Mouse (Mus musculus): ENCODE data around the gene Sfxn2.

Gene Sfxn2

DNA sequence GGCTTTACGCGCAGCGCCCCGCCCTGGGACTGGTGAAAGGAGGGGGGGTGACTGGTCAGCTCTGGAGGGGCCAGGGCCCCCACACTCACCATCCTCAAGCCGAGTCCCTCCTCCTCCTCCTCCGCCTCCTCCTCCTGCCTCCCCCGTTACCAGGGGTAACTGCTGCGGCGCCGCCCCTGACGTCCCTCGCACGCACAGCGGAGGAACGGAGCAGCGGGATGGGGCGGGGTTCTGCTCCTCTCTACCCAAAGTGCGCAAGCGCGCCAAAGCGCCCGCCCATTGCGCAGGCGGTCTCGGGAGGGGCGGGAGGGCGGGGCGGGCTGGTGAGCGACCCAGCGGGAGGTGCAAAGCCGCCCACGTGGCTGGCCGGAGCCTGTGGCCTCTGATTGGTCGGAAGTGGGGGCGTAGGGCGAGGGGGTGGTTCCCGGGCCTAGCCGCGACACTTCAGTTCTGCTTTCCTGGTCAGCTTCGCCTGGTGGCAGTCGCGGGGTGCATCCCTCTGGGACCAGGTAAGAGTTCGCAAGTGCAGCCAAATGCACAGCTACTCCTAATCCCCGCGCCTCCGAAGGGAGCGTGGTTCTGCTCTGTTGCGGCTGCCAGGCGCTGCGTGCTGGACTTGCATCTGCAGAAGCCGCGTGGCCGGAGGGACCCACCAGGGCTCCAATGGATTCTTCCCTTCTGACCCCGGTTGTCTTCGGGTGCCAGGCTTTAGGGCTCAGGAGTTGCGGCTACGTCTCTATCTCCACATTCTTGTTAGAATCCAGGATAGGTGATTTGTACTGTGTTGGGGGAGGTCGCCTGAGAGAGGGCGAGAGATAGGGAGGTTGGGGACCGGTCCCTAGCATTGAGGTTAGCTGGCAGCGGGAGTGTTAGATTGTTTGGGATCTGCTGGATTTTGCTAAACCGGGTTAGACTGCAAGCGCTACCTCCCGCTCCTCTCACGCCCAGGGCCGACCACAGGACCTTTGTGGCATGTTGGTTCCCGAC is at the start of gene Sfxn2, which contains the start of gene Arl3:
Gene Sfxn2, plus strand, starts transcription at position 415 of the 987 bp plus-strand sequence.
Gene Arl3, minus strand, starts transcription at position 248 of the 987 bp plus-strand sequence.
- DNase-seq = peak; percentile 95 to 96

DNA sequence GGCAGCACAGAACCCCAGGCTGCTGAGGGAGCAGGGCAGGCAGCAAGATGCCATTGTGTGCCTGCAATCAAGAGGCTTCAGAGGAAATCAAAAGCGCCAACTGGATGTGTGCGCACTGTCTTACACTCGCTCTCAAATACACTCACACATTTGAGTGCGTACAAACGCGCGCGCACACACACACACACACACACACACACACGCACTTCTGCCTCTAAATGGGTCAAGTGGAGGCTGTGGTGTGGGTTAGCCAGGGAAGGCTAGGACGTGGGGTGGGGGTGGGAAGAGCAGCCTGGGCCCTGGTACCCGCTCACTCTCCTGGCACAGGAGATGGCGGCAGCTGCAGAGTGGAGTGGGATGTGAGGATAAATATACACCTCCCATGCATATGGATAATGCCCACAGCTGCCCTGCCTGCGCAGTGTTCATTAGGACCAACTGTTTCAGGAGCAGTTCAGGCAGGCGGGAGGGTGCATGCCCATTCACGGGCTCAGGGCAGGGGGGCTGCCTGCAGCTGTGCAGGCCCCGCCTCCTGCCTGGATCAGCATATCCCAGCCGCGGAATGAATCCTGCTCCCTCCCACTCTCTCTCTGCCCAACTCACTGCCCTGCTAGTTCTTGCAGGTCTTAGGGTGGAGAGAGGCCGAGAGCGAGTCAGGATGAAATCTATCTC is 49.5 kb upstream of the Sfxn2 start:
- DNase-seq = peak; percentile 59 to 65

DNA sequence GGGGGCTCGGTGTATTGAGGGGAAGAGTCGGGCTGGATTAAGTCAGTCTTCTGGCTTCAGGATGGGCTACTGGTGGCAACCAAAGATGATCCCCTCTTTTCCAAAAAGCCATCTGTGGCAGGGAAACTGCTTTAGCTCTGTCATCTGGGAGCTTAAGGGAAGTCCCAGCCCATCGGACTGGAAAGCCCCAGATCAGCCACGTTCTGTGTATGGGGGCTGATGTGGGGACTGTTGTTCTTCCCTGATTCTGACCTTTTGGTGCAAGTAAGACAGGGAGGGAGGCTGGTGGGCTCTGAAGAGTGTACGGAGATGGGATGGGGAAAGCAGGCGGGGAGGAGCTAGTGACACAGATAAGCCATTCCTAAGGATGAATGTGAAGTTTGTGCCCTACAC is 49.0 kb upstream of the Sfxn2 start:
- DNase-seq = no peak

DNA sequence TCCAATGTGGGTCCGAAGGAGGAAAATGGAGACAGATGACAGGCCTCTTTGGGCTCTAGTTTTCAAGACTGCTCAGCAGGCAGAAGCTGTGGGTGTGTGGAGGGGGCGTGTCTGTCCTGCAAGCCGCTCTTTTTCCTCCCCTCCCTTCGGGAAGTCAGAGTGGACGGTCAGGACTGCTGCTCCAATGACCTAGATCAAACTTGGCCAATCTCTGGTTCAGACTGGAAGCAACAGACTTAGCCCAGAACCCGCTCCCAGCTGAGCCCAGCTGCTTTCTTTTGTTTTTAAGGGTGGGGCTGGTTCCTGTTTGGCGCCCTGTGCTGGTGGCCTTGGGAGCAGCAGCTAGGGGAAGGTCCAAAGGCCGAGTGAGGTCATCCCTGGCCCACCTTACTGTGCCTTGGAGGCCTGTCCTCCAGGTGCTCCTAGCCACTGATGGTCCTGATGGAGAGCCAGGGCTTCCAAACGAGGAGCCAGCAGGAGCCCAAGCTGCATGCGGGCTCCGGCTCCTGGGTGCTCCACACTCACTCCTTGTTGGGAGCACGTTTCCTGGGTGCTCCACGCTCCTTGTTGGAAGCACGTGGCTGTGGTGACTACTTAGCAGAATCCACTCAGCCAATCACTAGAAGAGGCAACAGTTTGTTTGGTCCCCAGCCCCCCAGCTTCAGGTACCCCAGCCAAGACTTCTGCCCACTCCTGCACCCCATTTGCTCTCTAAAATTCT is 48.4 kb upstream of the Sfxn2 start:
- no peak for DNase-seq

DNA sequence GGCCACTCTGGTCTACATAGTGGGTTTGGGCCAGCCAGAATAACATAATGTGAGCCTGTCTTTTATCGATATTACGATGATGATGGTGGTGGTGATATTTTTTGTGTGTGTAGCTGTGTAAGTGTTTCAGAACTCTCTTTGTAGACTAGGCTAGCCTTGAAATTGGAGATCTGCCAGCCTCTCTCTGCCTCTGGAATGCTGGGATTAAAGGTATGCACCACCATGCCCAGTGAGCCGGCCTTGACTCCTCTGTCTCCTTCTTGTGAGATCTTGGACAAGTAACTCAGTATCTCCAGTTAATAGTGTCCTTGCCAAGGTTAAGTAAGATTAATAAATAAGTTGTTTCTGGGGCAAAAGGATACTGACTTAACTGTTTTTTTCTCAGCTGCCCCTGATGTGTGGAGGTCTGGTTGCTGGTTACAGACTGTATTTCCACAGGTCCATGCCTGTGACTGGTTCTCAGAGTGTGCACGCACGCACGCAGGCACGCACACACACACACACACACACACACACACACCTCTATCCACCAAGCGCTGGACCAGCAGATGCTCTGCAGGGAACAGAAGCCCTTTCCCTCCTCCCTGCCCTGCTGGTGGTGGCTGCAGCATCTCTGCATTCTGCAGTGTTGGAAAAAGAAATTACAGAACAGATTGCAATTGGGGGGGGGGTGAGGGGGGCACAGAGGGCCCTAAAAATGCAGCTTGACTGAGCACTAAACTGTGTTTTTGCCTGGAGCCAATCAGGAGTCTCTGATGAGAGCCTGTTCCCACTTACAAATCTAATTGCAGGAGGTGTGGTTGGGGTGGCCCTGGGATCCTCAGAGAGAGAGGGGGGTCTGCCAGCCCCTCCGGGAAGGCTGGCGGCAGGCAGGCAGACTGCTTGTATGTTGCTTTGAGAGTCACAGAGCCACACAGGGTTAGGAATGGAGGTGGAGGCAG is 47.2 kb upstream of the Sfxn2 start:
- DNase-seq = no peak

DNA sequence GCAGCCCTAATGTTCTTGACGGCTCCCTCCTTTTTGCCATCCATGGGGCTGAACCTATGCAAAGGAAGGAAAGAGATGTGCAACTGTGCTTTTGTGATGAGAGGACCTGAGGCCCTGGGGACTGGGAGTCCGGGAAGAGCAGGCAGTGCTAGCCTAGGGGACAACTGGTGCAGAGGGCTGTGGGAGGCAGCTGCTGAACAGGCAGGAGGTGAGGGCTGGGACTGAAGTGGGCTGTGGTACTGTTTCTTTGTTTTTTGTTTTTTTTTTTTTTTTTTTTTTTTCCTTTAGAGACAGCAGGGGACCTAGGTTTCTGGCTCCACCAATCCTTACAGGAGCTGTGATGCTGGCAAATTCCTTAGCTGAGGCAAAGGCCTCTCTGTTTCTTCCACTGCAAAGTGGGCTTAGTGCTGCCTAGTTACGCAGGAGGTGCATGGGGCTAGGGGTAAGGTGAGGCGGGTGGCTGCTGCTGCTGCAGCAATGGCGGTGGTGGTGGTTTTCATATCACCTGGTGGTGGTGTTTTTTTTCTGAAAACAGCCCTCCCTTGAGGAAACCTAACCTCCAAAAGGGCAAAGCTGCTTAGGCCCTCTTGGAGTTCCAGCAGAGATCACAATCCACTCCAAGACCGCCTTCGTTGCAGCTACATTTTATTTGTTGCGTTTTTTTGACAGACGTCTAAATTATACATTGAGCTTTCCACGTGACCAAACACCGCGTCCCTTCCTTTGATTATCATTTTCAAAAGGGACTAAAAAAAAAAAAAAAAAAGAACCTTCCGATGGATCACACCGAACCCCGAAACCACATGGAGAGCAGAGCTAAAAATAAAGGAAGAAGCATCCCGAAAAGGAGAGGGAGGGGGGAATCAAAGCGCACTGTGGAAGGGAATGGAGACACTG is 45.3 kb upstream of the Sfxn2 start:
- no peak for DNase-seq

DNA sequence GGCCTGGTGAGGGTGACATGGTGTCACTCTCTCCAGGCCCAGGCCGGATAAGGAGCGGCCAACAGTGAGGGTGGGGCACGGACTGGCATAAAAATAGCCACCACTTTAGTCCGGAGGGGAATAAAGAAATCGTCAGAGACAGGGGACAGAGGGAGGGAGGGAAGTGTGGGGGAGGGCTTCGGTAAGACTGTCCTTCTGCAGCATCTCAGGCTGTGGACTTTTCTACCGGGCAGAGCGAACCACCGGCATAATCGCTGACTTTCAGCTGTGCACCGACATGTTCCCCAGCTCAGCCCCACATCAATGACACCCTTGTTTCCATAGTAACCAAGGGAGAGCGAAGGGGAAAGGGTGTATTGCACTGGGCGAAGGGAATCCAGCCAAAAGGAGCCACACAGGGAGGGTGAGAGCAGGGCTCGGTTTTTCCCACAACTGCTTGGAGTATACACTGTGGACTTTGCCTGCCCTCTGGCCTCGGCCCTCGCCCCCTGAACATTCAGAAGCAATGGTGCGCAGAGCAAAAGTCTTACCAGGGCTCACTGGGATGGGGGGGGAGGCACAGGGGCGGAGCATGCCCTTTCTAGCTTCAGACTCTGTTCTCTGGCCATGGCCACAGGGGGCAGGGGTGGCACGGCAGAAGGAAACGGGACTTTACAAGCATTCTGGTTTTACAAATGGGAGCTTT is 44.5 kb upstream of the Sfxn2 start:
- DNase-seq = peak; percentile 68 to 75

DNA sequence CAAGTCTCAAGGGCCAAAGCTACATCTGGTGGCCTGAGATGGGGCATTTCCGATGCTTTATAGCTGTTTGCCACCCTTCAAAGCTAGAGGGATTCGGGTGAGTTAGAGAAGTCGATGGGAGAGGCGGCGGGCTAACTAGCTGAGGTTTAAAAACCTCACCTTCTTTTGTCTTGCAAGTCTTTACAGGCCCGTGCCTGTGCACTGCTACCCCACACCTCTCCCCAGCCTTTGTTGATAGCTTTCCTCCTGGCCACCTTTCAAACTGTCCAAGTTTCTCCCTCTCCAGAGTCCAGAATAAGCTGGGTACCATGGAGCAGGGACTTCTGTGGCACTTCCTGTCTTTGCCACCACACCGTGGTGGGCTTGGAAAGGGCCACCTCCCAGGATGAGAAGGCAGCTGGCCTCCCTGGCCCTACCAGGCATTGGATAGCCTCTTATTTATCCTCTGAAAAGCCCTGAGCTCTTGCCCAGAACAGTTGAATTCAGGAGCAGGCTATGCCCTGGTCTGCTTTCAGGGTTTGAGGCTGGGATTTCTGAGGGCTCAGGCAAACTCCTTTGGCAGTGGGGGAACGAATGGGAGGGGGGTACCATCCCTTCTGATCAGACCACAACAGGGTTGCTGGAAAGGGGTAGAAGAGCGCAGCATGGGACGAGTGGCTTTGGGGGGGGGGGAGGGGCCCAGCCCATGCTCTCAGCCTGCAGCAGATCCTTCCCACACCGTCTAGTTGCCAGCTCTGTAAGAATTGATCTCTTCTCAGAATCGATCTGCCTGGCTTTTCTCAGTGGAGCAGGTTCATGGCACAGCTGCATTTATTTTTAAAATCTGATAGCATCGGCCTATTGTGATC is 43.3 kb upstream of the Sfxn2 start:
- DNase-seq = no peak

DNA sequence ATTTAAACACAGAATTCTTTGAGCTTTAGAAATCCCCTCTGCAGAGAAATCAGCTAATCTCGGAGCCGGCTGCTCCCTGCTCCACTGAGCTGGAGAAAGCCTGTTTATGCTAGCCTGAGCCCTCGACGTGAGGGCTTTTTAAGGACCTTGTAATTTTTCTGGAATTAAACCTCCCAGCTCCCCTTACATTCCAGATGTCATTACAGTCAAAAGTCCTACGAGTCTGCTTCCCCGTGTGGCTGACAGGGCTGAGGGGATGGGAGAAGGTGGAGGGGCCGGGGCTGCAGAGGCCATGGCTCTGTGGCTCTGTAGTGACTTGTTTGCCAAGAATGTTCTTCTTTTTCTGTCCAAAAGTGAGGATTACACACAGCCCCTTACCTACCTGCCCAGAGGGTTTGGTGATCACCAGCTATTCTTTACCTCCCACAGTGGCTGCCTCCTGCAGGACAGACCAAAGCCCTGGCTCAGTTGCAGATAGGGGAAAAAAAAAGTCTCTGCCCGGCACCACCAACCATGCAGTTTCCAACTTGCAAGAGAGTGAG is 42.6 kb upstream of the Sfxn2 start:
- DNase-seq = no peak

DNA sequence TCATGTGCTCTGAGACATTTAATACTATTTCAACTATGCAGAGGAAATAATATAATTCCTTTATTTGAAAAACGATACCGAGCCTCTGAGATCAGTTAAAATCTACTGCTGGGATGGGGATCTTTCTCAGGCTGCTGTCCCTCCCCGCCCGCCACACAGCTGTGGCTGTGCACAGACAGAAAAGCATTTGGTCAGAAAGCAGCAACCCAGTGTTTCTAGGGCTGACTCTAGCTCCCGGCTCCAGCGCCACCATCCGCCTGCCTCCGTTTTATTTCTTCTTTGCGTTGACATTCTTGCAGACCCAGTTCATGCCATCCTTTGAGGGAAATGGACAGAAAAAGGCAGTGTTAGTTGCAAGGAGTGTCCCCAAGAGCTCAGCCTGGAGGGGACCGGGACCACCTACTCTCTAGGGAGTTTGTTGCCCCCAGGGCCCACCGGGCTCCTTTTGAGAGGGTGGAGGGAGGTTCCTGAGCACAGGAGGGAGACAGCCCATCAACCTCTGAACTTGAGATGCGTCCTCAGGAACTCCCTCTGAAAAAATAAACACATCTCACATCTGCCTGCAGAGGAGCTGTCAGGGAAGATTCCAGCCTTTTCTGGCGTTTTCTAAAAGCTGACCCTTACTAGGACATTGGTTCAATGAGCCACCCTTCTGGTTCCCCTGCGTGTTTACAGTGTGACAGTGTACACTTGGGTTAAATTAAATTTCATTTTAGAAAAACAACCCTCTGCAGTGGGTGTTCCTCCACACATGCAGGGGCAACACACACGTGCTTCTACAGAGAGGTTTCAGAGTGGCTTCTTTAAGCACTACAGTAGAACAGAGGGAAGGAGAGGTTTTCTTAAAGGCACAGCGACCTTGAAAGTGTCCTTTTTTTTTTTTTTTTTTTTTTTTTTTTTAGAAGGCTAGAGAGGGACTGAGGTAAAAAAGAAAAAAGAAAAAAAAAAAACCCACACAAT is 41.8 kb upstream of the Sfxn2 start:
- peak in 1 of 2 experiments; percentile 19 for DNase-seq

DNA sequence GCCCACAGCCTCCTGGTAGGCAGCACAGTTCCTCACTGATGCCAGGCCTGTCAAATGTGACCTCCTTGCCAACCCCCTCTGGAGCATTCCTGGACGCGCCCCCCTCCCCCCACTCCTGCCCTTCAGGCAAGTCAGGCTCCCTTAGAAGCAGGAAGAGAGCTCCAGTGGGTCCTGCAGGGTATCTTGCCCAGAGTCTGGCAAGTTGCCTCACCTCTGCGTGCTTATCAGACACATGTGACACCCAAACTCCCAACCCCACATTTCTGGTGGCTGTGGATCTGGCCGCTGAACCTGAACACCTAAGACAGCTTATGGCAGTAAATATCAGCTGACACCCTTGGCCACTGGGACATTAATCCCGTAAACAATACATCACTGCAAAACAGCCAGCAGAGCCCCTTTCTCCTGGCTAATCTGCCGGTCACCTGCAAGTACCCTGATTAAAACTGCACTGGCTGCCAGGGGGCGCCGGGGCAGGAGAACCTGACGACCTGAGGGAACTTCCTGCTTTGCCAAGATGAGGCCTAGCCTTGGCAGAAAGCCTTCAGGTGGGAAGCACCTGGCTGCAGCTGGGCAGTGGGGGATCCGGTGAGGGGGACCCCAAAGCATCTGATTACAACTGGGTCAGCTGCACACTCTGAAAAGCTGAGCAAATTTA is 41.0 kb upstream of the Sfxn2 start:
- peak in 1 of 2 experiments; percentile 28 for DNase-seq

DNA sequence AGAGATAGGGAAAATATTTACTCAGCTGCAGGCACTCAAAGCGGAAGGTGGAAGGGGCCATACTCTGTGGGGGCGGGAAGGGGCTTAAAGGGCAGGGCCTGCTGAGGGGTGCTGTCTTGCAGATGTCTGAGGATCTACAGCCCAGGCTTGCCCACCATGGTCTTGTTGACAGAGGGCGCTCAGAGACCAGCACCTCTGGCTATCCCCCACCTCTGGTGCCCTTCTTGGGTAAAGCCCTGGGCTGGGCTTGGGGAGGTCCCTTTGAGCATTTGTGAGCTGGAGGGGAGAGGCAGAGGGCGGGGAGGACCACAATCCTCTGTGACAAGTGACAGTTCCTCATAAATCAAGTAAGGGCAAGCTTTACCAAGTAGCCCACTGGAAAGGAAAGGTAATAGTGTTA is 40.1 kb upstream of the Sfxn2 start:
- DNase-seq = no peak

DNA sequence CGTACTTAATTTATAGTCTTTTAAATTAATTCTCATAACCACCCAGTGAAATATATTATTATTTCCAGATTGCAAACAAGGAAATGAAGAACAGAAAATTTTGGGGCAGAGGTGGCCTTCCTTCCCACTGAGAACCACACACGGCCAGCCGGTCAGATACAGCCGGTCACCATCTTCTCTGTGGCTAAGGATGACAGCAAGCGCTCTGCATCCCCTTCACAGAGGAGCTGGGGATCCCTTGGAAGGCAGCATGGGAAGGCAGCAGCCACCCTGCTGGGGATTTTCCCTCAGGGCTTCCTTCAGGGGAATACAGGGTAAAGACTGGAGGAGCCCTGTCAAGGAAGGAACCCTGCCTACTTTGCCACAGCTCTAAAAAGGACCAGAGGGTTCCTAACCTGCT is 39.6 kb upstream of the Sfxn2 start:
- no peak for DNase-seq

DNA sequence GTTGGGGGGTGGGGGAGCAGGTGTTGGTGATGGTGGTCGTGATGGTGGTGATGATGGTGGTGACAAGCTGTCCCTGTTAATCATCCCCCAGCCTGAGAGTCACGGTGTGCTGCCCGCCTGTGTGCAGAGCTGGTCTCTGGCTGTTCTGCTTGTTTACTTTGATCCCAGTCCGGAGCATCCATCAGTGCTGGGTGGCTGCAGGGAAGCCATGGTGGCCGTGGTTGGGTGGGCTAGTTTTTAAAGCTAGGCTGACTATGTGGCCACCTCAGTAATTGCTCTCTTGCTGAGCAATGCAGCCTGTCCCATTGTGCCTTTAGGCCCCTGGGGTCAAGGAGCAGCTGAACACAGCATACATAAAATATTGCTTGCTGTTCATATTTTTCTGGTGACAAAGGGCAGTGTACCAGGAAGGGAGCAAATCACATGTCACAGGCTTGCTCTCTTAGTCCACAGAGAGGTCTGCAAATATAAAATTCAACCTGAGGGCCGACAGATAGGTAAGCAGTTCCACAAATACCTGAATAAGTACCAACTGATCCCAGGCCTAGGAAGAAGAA is 38.5 kb upstream of the Sfxn2 start:
- DNase-seq = no peak

DNA sequence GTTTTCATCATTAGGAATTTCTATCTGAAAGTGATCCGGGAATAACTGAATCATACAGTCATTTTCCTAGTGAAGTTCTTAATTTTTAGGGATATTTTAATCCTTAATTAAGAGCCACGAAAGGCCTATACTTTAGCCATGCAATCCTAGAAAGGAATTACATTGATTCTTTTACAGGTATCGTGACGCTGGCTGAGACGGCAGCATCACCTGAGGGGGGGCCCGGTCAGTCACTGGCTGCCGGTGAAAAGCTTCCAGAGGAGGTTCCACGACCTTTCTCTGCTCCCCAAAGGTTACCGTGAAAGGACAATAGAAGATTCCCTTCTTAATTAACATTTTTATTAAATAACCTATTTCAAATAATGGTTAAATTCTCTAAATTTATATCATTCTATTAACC is 35.8 kb upstream of the Sfxn2 start:
- DNase-seq = no peak

DNA sequence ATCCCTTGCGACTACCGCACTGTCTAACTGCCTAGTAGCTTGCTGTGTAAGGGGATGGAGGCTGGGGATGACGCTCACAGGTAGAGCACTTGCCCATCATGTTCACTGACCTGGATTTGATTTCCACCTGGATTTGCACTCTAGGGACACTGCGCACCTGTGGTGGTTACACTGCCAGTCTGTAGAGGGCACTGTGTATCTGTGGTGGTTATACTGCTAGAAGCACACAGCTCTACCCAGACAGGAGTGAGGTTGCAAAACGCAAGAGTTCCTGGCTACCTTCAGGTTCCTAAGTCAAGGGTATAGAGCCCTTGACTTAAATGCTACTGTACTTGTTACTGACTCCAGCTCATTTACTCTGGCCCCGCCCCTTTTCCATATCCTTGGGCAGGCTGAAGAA is 35.0 kb upstream of the Sfxn2 start:
- no peak for DNase-seq

DNA sequence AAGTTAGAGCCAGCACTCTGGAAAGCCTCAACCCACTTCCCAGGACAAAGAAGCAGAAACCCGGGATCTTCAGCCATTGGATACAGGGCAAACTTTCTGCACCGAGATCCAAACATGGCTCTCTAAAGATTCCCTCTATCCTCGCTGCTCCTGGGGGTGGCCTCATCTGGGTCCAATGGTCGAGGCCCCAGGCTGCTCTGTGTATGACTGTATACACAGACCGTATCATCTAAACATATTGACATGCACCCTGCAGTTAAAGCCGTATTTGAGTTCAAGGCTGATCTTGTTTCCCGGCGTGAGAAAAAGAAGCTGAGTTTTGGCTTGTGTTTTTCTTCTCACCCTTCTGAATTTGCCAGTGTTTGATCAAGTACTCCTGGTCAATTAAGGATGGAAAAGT is 30.4 kb upstream of the Sfxn2 start:
- DNase-seq = no peak
